Mouse (Mus musculus): ENCODE measurements around the gene Rnase9.
"Not testable (repeated sequence)": the region's sequence is repeated elsewhere in the genome, so short reads cannot be mapped to it uniquely, and the experiment has no call there.

Rnase9 gene

DNA sequence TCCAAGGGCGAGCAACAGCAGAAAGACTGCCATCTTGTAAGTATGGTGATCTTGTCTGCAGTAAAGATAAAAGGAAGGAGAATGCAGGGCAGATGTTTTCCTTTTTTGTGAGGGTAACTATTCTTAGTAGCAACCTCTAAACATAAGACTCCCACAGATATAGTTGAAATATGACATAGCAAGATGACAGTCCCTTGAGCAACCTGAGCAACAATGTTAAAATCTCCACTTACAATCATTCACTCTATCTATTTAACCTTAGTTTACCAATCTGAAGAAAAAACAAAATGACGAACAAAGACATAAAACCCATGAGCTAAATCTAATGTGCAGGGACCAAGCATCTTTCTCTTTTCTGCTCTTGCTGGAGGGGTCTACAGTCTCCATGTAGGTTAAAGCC lies 8.4 kb upstream of the Rnase9 start, which contains the start of gene Rnase11:
Gene Rnase11, minus strand, starts transcription at position 101 of the 400 bp plus-strand sequence.
- no peak for DNase-seq (ENCODE audit: low spot score)

GRCm38 (mm10) chr14:51047846-51048245 lies 6.2 kb upstream of the Rnase9 start:
- DNase-seq (ENCODE audit: low spot score): no peak

DNA sequence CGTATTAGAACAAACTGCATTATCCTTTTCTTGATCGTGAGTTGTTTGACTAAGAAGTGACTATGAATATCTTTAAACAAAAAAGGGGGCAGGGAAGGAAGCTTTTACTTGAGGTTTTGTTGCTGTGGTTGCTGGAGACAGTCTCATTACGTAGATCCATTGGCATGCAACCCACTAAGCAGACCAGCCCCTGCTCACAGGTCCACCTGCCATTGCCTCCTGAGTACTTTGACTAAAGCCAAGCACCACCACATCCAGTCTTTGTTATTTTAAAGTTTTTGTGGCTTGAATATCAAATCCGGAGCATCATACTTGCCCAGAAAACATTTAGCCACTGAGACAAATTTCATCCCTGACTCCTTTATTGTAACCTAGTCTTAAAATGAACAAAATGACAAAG lies 5.5 kb downstream of the Rnase9 start:
- no peak for DNase-seq (ENCODE audit: low spot score)

GRCm38 (mm10) chr14:51035206-51035605 lies 6.5 kb downstream of the Rnase9 start:
- no peak for DNase-seq (ENCODE audit: low spot score)

DNA sequence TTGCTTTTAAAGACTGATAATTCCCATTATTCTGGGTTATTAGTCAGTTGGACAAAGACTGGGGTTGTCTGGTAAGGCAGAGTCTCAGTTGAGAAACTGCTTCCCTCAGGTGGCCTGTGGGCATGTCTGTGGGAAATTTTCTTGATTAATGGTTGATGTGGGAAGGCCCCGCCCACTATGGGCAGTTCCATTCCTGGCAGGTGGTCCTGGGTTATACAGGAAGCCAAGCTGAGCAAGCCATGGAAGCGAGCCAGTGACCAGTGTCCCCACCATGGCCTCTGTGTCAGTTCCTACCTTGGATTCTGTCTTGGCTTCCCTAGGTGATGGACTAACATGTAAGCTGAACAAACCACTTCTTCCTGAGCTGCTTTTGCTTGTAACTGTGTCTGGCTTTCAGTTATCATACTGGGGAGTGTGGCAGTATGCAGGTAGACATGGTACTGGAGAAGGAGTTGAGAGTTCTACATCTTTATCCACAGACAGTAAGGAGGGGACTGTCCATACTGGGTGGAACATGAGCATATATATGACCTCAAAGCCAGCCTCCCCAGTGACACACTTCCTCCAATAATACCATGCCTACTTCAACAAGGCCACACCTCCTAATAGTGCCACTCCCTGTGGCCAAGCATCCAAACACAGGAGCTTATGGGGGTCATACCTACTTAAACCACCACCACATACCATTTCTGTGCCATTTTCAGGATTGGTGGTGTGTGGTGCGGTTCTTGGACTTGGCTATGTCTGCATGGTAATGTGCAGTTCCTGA lies 14.1 kb downstream of the Rnase9 start:
- no peak for DNase-seq (ENCODE audit: low spot score)

DNA sequence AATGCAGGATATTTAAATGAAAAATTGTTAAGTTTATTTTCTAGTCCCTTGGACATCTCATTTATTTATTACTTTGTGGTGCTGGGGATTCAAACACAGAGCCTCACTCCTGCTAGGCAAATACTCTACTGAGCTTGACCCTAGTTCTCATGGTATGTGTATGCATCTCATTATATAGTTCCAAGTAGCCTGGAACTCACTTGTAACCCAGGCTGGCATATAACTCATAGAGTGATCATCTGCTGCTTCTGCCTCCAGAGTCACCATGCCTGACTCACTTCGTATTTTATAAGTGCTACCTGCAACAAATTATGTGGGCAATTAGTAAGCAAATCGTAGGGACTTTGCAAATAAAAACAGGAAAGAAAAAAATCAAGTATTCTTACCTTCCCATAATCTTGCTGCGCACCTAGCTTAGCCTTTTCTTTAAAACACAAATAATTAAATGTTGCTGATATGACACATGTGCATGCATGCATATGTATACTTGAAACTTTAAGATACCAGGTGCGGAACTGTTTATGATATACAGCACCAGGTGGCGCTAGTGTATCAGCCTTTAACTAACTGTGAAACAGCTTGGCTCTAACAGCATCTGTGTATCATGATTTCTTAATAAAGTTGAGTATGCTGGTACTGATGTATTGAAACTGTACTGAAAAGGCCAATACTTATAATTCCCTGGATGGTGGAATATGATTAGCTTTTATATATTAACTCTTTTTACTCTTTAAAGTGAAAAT lies 15.1 kb downstream of the Rnase9 start:
- DNase-seq (ENCODE audit: low spot score): peak; percentile 53

GRCm38 (mm10) chr14:51024820-51025219 lies 16.8 kb downstream of the Rnase9 start:
- DNase-seq (ENCODE audit: low spot score): no peak

- no peak for DNase-seq (ENCODE audit: low spot score)
These were observed 18.2 kb downstream of the Rnase9 start for GRCm38 (mm10) chr14:51023457-51023856.

DNA sequence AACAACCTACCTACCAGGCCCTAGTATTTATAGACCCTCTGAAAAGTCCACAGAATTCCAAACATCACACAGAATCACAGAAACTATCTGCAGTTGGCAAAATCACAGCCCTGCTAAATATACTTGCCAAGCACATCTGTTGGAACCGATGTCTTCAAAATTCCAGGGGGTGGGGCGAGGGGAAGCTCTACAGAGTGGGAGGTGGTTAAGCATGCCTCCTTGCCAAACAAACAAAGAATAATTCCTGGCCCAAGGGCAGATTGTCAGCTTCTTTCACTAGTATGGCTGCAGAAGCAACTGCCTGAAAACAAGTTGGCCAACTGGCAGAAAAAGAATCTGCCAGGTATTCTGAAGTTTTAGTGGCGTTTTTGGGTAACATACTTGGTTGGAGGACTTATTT lies 24.4 kb downstream of the Rnase9 start:
- peak; percentile 18 for DNase-seq (ENCODE audit: low spot score)

DNA sequence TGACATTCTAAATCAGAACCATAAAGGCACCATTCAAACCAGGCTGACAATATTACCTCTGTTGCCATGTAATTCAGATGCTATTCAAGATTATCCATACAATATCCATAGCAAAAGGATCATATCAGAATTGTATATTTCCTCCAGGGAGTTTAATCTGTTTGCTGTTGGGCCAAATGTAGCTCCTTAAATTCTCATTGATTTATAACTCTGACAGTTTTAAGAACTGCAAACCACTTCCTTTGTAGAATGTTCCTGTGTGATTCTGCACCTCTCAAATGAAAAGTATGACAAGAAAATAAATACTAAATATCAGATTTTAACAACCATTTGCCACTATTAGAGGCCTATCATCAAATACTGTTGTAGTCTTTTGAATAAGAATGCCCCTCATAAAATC lies 25.9 kb downstream of the Rnase9 start:
- DNase-seq (ENCODE audit: low spot score): no peak

DNA sequence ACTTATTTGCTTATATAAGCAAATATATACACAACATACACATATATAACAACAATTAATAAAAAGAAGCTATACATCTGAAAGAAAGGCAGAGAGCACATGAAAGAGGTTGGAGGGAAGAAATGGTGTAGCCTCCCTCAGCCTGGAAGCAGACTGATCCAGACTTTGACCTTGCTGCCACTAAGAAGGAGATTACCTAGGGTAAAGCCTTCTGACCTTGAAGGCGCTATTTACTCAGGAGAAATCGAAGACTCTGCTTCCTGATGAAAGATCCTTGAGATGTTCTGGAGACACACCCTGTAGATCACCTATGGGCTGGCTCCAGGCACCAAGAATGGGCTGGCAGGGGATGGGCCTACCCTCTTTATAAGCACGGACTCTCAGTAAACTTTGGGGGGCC lies 26.9 kb downstream of the Rnase9 start:
- not testable (repeated sequence) for DNase-seq (ENCODE audit: low spot score)

DNA sequence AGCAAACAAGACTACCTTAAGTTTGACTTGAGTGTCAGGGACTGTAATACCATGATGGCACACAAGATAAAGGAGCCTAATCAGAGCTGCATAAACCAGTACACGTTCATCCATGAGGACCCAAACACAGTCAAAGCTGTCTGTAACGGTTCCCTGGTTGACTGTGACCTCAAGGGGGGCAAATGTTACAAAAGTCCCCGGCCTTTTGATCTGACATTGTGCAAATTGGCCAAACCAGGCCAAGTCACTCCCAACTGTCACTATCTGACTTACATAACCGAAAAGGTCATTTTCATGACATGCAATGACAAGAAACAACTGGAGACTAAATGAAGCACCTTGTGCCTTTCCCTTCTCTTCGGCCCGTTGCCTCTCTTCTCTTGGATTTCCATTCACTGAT lies 32.1 kb downstream of the Rnase9 start:
- no peak for DNase-seq (ENCODE audit: low spot score)

DNA sequence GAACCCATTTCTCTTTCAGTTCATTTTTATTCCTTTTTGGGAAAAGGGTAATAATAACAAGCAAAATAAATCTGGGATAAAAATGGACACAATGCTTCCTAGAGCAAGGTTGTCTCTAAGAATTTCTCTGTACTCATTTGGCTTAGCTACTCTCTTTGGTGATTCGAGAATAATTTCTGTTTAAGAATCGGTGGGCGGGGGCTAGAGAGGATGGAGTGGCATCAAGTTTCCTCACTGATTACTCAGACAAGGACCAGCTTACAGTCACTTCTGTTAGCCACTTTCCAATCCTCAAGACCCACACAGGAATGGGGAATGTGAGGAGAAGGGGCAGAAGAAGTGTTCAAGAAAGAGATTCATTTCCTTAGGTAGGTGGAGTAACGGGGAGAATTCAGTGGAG lies 32.9 kb downstream of the Rnase9 start:
- no peak for DNase-seq (ENCODE audit: low spot score)

GRCm38 (mm10) chr14:51007914-51008713 lies 33.6 kb downstream of the Rnase9 start:
- peak; percentile 36 for DNase-seq (ENCODE audit: low spot score)

DNA sequence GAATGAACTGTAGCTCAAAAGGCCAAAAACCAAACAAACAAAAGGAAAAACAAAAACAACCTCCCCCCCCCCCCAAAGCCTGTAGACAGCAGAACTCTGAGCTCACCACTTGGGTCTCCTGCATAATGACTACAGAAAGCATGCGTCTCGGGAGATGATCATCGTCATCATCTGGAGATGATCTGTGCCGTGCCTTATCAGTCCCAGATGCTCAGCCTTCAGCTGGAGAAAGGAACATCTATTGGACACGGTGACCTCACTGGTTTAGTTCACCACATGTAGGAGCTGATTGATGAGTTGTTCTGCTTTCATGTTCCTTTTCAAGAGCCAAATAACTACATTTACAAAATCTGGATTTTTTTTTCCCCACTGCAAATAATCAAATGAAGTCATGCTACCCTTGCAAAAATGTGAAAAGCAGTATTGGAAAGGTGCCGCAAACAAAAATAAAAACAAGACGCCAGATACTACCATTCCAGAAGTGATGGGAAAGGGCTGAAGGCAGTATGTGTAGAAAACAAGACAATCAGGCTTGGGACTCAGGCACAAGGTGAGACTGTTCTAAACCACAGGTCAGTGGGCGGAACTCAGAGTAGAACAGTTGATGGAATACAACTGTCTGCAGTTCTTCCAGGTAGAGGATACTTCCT lies 34.4 kb downstream of the Rnase9 start, which contains the start of gene Rnase10:
Gene Rnase10, plus strand, starts transcription at position 600 of the 650 bp plus-strand sequence.
- DNase-seq (ENCODE audit: low spot score): no peak

DNA sequence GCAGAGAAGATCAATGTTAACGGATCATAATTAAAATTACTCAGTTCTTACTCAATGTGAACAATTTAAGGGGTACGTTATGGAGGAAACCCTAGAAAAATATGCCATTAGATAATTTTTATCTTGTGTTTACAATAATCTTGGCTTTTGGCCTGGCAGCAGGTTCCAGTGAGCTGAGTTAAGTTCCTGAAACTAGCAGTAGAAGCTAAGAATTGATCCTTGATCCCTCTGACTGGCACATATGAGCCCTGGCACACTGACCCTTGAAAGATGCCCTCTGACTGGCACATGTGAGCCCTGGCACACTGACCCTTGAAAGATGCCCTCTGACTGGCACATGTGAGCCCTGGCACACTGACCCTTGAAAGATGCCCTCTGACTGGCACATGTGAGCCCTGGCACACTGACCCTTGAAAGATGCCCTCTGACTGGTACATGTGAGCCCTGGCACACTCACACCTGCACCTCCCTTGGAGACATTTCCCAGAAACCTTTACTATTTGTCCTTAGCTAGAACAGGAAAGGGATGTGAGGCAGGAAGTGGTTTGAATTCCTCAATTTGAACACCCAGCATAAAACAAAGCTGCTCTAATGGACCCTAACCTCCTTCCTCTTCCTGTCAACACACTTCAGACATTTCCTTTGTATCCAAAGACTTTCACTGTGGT lies 43.5 kb downstream of the Rnase9 start:
- no peak for DNase-seq (ENCODE audit: low spot score)

GRCm38 (mm10) chr14:50997088-50997487 lies 44.6 kb downstream of the Rnase9 start:
- DNase-seq (ENCODE audit: low spot score): no peak

GRCm38 (mm10) chr14:50991037-50991436 lies 50.6 kb downstream of the Rnase9 start:
- no peak for DNase-seq (ENCODE audit: low spot score)

All from ovary, postnatal 14 days (tissue).